Mouse (Mus musculus): Measurements from ENCODE around the gene Sf3b3.

Gene Sf3b3

GRCm38 (mm10) chr8:110767261-110767660, 79.3 kb downstream of the Sf3b3 start:
- DNase-seq: no peak

GRCm38 (mm10) chr8:110764671-110765070, 81.9 kb downstream of the Sf3b3 start:
- no peak for DNase-seq

- DNase-seq: no peak
These were observed 84.6 kb downstream of the Sf3b3 start for GRCm38 (mm10) chr8:110761988-110762387.

- DNase-seq: peak; percentile 98
These were observed 85.4 kb downstream of the Sf3b3 start for GRCm38 (mm10) chr8:110761185-110761584.

- no peak for DNase-seq
These were observed 86.2 kb downstream of the Sf3b3 start for GRCm38 (mm10) chr8:110760280-110760940.

Measured in heart, adult 11 months (tissue).